Mouse (Mus musculus): ENCODE results near the gene Actr6. TPM values are rescaled to one million over a fixed set of nuclear protein-coding genes. Genes with fewer than 3 reads are reported as not detected.

Gene Actr6
- polyA plus RNA-seq, 1 experiment from 2014 or later, result 21.5 TPM

DNA sequence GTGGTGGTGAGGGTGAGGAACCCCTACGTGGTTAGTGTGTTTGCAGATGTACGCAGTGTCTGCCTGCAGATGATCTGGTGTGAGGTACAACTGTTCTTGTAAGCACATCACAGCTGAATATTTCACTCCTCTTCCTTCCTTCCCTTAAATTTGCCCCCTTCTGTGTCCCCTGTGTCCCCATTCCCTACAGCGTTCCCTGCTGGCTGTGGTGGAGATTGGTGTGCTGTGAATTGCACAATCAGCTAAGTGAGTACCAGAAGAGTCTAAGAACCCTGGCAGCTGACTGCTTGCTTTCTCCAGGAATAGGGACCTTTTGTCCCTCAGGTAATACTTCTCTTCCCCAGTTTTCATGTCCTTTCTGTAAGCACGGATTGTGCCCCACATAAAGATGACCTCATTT lies 23.1 kb upstream of the Actr6 start:
- Histone ChIP-seq H3K9ac (ENCODE audit: low read depth, low read length) (no peak overlapping the region), H3K4me1 (ENCODE audit: control insufficient read depth, insufficient read depth, low read length) (no peaks in the 10 kb centered on the region)

DNA sequence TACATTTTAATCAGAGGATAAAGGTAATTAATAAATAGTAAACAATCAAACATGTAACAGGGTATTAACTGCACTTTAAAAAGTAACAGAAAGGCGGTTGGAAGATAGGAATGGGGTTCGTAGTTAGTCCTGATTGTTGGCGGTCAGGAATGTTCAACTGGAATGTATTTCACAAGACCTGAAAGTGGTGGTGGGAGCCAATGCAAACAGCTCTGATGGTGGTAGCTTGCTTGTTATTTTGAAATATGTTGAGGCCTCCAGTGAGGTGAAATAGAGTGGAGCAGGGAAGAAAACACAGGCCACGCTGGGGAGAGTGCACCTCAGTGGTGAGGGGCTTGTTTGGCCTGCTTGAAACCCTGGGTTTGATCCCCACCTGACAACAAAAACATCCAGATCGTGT lies 19.0 kb upstream of the Actr6 start:
- no peaks in the 10 kb centered on the region for H3K27me3 ChIP-seq (replicated peaks; ENCODE audit: control insufficient read depth, insufficient read depth, low read length)
- H3K9me3 ChIP-seq (ENCODE audit: control insufficient read depth, low read length), result no peaks in the 10 kb centered on the region
- 82% methylated on average over 5 of the region's 5 CpGs for WGBS
- H3K4me3 ChIP-seq (ENCODE audit: low read length), result no peak overlapping the region
- no peaks in the 10 kb centered on the region for H3K36me3 ChIP-seq (ENCODE audit: control insufficient read depth, insufficient read depth, low read length)
- H3K4me2 ChIP-seq (ENCODE audit: low read depth, low read length), result no peak overlapping the region
- H3K9ac ChIP-seq (ENCODE audit: low read depth, low read length), result no peak overlapping the region
- peaks cover 6% of the 10 kb centered on the region for H3K4me1 ChIP-seq (ENCODE audit: control insufficient read depth, insufficient read depth, low read length)
- no peak overlapping the region for H3K27ac ChIP-seq (ENCODE audit: low read length)
- ATAC-seq, result no peak

More for the DNA sequence above, 23.1 kb upstream of the Actr6 start:
- H3K9me3 ChIP-seq (ENCODE audit: control insufficient read depth, low read length), result no peaks in the 10 kb centered on the region
- H3K36me3 ChIP-seq (ENCODE audit: control insufficient read depth, insufficient read depth, low read length), result no peaks in the 10 kb centered on the region
- 88% methylated on average over 4 of the region's 4 CpGs for whole genome bisulfite sequencing
- ATAC-seq, result no peak
- no peaks in the 10 kb centered on the region for H3K27me3 ChIP-seq (replicated peaks; ENCODE audit: control insufficient read depth, insufficient read depth, low read length)
- H3K4me3 ChIP-seq (ENCODE audit: low read length), result no peak overlapping the region
- H3K27ac ChIP-seq (ENCODE audit: low read length), result no peak overlapping the region
- no peak overlapping the region for H3K4me2 ChIP-seq (ENCODE audit: low read depth, low read length)

DNA sequence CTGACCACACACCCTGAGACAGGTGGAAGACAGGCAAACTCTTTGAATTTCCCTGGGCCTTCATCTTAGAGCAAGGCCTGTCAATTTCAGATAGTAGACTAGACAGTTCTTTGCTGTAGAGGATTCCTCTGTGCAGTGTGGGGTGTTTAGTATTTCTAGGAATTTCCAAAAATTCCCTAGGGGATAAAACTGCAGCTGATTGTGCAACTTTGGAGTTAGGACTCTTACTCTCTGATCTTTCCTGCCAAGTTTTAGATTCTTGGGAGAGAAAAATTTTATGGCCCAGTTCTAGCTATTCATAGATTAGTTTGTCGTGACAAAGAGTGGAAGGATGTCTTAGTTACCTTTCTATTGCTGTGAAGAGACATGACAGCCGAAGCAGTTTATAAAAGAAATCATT lies 16.5 kb upstream of the Actr6 start:
- Histone ChIP-seq H3K9ac (ENCODE audit: low read depth, low read length) (no peak overlapping the region), H3K4me2 (ENCODE audit: low read depth, low read length) (no peak overlapping the region), H3K36me3 (ENCODE audit: control insufficient read depth, insufficient read depth, low read length) (no peaks in the 10 kb centered on the region), H3K9me3 (ENCODE audit: control insufficient read depth, low read length) (no peaks in the 10 kb centered on the region), H3K4me1 (ENCODE audit: control insufficient read depth, insufficient read depth, low read length) (peaks cover 6% of the 10 kb centered on the region), H3K4me3 (ENCODE audit: low read length) (no peak overlapping the region), H3K27ac (ENCODE audit: low read length) (no peak overlapping the region), H3K27me3 (replicated peaks; ENCODE audit: control insufficient read depth, insufficient read depth, low read length) (no peaks in the 10 kb centered on the region)
- ATAC-seq, result no peak
- 78% methylated on average over 2 of the region's 2 CpGs for WGBS

DNA sequence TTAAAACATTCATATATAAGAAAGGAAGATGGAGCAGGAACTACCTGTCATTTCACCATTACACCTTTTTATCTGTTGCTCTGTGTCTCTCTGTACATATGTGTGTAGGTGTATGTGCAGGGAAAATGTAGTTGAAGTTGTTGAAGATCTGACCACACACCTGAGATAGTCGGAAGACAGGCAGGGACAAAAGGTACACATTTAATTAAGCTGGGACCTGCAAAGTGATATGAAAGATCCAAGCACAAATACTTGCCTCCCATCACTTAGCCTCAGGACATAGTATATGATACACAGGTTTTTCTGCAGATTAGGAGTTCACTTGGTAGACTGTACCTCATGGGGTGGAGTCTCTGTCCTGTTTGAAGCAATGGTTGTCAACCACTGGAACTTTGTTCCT lies 15.8 kb upstream of the Actr6 start:
- Histone ChIP-seq H3K9me3 (ENCODE audit: control insufficient read depth, low read length) (no peaks in the 10 kb centered on the region), H3K4me2 (ENCODE audit: low read depth, low read length) (no peak overlapping the region), H3K9ac (ENCODE audit: low read depth, low read length) (no peak overlapping the region), H3K27ac (ENCODE audit: low read length) (no peak overlapping the region), H3K27me3 (replicated peaks; ENCODE audit: control insufficient read depth, insufficient read depth, low read length) (no peaks in the 10 kb centered on the region), H3K4me3 (ENCODE audit: low read length) (no peak overlapping the region), H3K36me3 (ENCODE audit: control insufficient read depth, insufficient read depth, low read length) (no peaks in the 10 kb centered on the region), H3K4me1 (ENCODE audit: control insufficient read depth, insufficient read depth, low read length) (peaks cover 6% of the 10 kb centered on the region)
- ATAC-seq, result no peak
- 94% methylated on average over 1 of the region's 1 CpGs for WGBS

DNA sequence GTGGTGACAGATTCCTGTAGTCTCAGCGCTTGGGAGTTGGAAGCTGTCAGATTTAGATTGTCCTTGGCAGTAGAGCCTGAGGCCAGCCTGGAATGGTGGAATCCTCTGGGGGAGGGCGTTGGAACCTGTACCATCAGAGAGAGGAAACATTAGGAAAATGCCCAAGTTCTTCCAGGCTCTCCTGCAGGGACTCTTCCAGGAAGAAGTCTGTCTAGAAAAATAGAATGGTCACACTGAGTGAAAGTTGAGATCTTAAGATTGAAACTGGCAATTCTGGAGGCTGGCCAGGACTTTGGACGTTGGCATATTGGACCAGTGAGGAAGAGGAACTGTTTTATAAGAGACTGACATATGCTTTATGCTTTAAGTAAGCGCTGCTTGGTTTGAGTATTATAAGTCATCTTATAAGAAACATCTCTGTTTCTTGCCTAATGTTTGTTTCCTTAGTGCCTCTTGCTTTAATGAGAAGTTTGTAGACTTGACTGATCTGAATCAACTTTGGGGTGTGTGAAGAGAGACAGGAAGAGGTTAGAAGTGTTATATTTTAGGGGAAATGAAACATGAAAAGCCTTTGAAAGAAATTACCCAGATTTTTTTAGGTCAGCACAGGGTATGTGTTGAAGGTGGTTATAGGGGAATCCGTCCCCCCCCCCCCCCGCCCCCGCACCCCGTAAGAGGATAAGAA lies 15.3 kb upstream of the Actr6 start:
- no peaks in the 10 kb centered on the region for H3K27me3 ChIP-seq (replicated peaks; ENCODE audit: control insufficient read depth, insufficient read depth, low read length)
- WGBS, result 86% methylated on average over 8 of the region's 8 CpGs
- no peak overlapping the region for H3K27ac ChIP-seq (ENCODE audit: low read length)
- no peak for ATAC-seq
- H3K36me3 ChIP-seq (ENCODE audit: control insufficient read depth, insufficient read depth, low read length), result no peaks in the 10 kb centered on the region
- H3K9ac ChIP-seq (ENCODE audit: low read depth, low read length), result no peak overlapping the region
- H3K4me3 ChIP-seq (ENCODE audit: low read length), result no peak overlapping the region
- peaks cover 6% of the 10 kb centered on the region for H3K4me1 ChIP-seq (ENCODE audit: control insufficient read depth, insufficient read depth, low read length)
- H3K4me2 ChIP-seq (ENCODE audit: low read depth, low read length), result no peak overlapping the region
- no peaks in the 10 kb centered on the region for H3K9me3 ChIP-seq (ENCODE audit: control insufficient read depth, low read length)

DNA sequence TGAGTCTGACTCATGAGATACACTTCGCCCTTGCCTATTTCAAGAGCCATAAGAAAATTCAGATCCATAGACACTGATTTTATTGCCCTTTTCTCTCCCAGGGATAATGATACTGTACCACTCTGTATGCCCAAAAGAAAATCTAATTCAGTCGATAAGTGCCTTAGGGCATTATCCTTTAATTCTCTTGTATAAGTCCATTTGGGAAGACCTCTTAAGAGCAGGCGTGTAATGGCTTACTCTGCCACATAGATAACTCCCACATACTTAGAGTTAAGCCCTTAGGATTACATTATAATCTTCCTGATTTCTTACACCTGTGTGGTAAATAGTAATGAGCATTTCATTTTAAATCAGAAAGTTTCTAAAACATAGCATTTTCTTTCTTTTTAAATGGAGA lies 14.5 kb upstream of the Actr6 start:
- Histone ChIP-seq H3K27me3 (replicated peaks; ENCODE audit: control insufficient read depth, insufficient read depth, low read length) (no peaks in the 10 kb centered on the region), H3K4me2 (ENCODE audit: low read depth, low read length) (no peak overlapping the region), H3K9ac (ENCODE audit: low read depth, low read length) (no peak overlapping the region), H3K9me3 (ENCODE audit: control insufficient read depth, low read length) (no peaks in the 10 kb centered on the region), H3K4me3 (ENCODE audit: low read length) (no peak overlapping the region), H3K27ac (ENCODE audit: low read length) (no peak overlapping the region), H3K4me1 (ENCODE audit: control insufficient read depth, insufficient read depth, low read length) (peaks cover 6% of the 10 kb centered on the region), H3K36me3 (ENCODE audit: control insufficient read depth, insufficient read depth, low read length) (no peaks in the 10 kb centered on the region)
- ATAC-seq, result no peak
- WGBS, result 70% methylated on average over 3 of the region's 3 CpGs

DNA sequence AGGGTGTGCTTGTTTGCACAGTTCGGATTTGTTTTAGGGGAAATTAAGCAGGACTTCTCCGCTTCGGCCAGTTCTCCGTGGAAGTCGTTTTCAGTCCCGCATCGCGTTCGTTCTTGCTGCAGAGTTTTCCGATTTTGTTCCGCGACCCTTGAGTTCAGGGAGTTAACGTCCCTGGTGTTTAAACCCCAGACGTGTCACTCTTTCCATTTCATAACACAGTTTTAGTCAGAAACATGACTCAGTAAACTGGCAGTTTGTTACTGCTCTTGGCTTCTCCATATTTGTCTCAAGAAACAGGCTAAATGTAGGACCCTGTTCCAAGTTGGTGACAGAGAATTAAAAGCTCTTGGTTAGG lies 13.5 kb upstream of the Actr6 start:
- Histone ChIP-seq H3K9me3 (ENCODE audit: control insufficient read depth, low read length) (no peaks in the 10 kb centered on the region), H3K4me3 (ENCODE audit: low read length) (peak overlapping the region; percentile 95), H3K27me3 (replicated peaks; ENCODE audit: control insufficient read depth, insufficient read depth, low read length) (no peaks in the 10 kb centered on the region), H3K36me3 (ENCODE audit: control insufficient read depth, insufficient read depth, low read length) (no peaks in the 10 kb centered on the region), H3K4me2 (ENCODE audit: low read depth, low read length) (peak overlapping the region; percentile 73), H3K27ac (ENCODE audit: low read length) (peak overlapping the region; percentile 88), H3K4me1 (ENCODE audit: control insufficient read depth, insufficient read depth, low read length) (peaks cover 6% of the 10 kb centered on the region), H3K9ac (ENCODE audit: low read depth, low read length) (peak overlapping the region; percentile 91)
- no peak for ATAC-seq
- WGBS, result 0% methylated on average over 14 of the region's 14 CpGs

DNA sequence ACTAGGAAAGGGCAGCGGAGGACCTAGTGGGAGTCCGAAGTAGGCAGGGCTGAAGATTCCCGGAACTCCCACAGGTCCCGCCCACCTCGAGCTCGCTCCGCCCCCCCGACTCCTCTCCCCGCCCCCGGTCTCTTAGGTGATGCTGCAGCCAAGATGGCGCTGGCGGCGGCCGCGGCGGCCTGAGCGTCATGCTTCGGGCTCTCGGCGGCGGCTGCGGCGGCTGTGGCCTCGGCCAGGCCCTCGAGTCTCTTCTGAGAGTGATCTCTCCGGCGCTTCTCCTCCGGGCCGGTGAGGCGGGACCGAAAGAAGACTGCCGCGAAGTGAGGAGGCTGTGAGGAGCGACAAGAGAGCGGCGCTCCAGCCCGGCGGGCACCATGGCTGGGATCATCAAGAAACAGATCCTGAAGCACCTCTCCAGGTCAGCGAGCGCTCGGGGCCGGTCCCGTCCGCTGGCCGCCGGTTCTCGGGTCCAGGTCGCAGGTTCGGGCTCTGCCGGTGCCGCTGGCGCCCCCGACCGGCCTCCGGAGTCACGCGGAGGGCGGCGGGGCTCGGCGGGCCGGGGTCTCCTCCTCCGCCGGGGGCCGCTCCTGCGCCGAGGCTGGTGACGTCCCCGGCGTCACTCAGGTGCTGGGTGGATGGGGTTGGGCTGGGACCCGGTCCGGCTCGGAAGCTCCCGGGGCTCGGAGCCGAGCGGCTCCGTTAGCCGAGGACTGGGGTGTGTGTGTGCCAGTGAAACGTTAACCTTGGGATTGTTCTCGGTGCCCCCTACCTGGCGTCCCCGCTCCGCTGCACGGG lies 13.0 kb upstream of the Actr6 start, which contains the start of gene Uhrf1bp1l:
Gene Uhrf1bp1l (plus strand): TSS at position 121 of the 795 bp plus-strand sequence.
- WGBS, result under 1% methylated on average over 82 of the region's 85 CpGs
- Histone ChIP-seq H3K9ac (ENCODE audit: low read depth, low read length) (peak within 1 kb of the TSS; percentile 91), H3K36me3 (ENCODE audit: control insufficient read depth, insufficient read depth, low read length) (no peaks in the 10 kb centered on the region), H3K4me3 (ENCODE audit: low read length) (peak within 1 kb of the TSS; percentile 95), H3K27ac (ENCODE audit: low read length) (peak within 1 kb of the TSS; percentile 88), H3K9me3 (ENCODE audit: control insufficient read depth, low read length) (no peaks in the 10 kb centered on the region), H3K4me2 (ENCODE audit: low read depth, low read length) (peak within 1 kb of the TSS; percentile 73), H3K4me1 (ENCODE audit: control insufficient read depth, insufficient read depth, low read length) (peaks cover 6% of the 10 kb centered on the region), H3K27me3 (replicated peaks; ENCODE audit: control insufficient read depth, insufficient read depth, low read length) (no peaks in the 10 kb centered on the region)
- ATAC-seq, result peak; percentile 95

DNA sequence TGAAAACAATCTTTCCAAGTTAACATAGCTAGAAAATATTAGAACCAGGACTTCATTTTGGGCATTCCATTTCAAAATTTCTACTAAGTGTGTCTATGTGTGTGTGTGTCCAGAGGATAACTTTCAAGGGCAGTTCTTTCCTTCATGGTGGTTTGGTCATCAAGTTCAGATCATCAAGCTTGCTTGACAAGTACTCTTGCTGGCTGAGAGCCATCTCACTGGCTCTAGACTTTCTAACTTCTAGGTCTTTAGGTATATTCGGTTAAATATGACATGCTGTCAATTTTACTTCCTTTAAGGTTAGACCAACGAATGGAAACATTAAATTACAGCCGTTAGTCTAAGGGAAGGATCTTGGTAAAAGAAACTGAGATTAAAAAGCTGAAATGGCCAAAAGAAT lies 12.2 kb upstream of the Actr6 start:
- Histone ChIP-seq H3K9me3 (ENCODE audit: control insufficient read depth, low read length) (no peaks in the 10 kb centered on the region), H3K4me2 (ENCODE audit: low read depth, low read length) (peak overlapping the region; percentile 58), H3K27ac (ENCODE audit: low read length) (no peak overlapping the region), H3K4me3 (ENCODE audit: low read length) (peak overlapping the region; percentile 95), H3K27me3 (replicated peaks; ENCODE audit: control insufficient read depth, insufficient read depth, low read length) (no peaks in the 10 kb centered on the region), H3K9ac (ENCODE audit: low read depth, low read length) (no peak overlapping the region), H3K36me3 (ENCODE audit: control insufficient read depth, insufficient read depth, low read length) (no peaks in the 10 kb centered on the region), H3K4me1 (ENCODE audit: control insufficient read depth, insufficient read depth, low read length) (peaks cover 6% of the 10 kb centered on the region)
- 24% methylated on average over 3 of the region's 3 CpGs for WGBS
- no peak for ATAC-seq

Data from intestine, embryonic 16.5 days (tissue).